Mouse (Mus musculus): Measurements from ENCODE around the gene Fosl1. TPM values are rescaled to one million over a fixed set of nuclear protein-coding genes. Genes with fewer than 3 reads are reported as not detected.

Fosl1 gene
- total RNA-seq (2023) = 73.4 and 88.0 TPM in 2 replicates

GRCm38 (mm10) chr19:5447515-5448353 lies at the start of gene Fosl1:
Gene Fosl1 (plus strand): TSS chr19:5447547.

GRCm38 (mm10) chr19:5402293-5402692 lies 45.1 kb upstream of the Fosl1 start, which contains the start of gene Tsga10ip:
Gene Tsga10ip (minus strand): TSS chr19:5402526.

GRCm38 (mm10) chr19:5424782-5425741 lies 22.3 kb upstream of the Fosl1 start, which contains the start of the genes Drap1 and AI837181:
Gene Drap1 (minus strand): TSS chr19:5424979.
Gene AI837181 (plus strand): TSS chr19:5425144.

GRCm38 (mm10) chr19:5457746-5458442 lies 10.5 kb downstream of the Fosl1 start, which contains the start of gene Ccdc85b:
Gene Ccdc85b (minus strand): TSS chr19:5457894.

DNA sequence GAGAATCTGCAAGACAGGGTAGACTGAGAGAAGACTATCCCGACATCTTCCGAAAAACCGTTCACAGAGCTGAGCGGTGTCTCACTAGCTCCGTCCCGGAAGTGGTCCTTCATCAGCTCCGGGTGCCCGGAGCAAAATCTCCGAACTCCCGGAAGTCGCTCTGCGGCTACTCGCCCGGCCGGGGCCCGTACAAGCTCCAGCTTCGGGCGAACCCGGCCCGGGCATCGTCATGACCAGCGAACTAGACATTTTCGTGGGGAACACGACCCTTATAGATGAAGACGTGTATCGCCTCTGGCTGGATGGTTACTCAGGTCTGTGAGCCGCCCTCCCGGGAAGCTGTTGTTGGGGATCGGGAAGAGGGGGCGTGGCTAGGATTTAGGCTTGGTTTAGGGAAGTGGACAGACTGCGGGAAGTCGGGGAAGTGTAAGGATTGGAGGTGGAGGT lies 13.1 kb downstream of the Fosl1 start, which contains the start of gene Fibp:
TSS of gene Fibp (plus strand) at position 151 of the 447 bp plus-strand sequence.

GRCm38 (mm10) chr19:5468374-5468773 lies 21.0 kb downstream of the Fosl1 start, which contains the start of gene Ctsw:
Gene Ctsw (minus strand): TSS chr19:5468507.

DNA sequence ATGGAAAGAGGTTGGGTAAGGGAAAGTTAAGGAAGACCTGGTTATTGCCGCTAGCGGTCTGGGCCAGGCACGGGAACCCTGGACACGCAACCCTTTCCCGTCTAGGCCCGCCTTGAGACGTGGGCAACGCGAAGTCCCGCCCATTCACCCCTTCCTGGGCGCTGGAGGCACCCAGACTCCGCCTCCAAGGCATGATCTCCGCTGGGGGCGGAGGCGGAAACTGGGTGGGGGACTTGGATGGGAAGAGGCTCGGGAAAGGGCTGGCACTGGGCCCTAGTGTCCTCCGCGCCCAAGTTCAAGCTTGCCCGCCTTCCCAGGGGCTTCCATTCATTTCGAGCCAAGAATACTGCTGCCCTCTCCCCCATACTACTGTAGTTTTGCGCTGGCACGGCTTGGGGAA lies 26.4 kb downstream of the Fosl1 start, which contains the start of gene Efemp2:
TSS of gene Efemp2 (plus strand) at position 235 of the 400 bp plus-strand sequence.

DNA sequence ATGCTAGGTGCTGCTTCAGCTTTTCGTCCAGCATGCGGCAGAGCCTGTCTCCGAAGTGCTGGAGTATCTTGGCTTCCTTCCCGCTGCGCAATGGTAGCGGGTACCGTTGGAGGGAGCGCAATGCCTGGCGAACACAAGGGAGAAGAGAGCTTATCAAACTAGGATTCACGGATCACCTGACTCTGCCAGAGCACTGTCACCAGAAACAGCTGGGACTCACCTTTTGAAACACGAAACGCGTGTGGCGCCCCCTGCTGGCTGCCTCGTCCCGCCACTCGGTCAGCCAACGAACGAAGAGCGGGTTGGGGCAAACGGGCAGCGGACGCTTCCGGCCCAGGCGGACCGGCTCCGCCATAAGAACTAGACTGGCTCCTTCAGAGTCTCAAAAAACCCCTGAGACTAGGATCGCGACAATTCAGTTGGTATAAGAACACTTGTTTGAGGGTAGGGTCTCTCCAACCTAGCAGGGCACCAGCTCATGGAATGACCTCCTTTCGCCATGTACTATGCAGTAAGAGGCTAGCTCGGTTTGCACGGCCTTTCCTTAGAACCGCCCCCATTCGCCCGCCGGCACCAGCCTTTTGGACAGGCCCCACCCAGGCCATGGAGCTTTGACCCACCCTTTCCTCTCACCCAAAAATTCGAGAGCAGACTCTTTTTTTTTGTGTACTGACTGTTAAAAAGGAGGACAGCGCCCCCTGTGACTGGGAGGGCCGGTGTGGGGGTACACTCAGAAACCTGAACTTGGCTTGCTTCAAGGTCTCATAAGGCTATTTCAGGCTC lies 40.6 kb downstream of the Fosl1 start, which contains the start of gene Mus81:
TSS of gene Mus81 (minus strand) at position 635 of the 783 bp plus-strand sequence.

GRCm38 (mm10) chr19:5490313-5490897 lies 43.1 kb downstream of the Fosl1 start, which contains the start of gene Cfl1:
Gene Cfl1 (plus strand): TSS chr19:5490455.

GRCm38 (mm10) chr19:5503687-5504086 lies 56.3 kb downstream of the Fosl1 start, which contains the start of gene 1700020D05Rik:
Gene 1700020D05Rik (minus strand): TSS chr19:5503787.

Other genes starting within 250 kb of the Fosl1 start
- gene Pacs1, start 174.4 kb upstream of the Fosl1 start, total RNA-seq (2023) = 101 and 135 TPM in 2 replicates
- gene Sf3b2, start 152.1 kb upstream of the Fosl1 start, total RNA-seq (2023) = 206 and 260 TPM in 2 replicates
- not detected in 2 replicates for gene Gal3st3, start 149.2 kb upstream of the Fosl1 start, total RNA-seq (2023)
- not detected in 2 replicates for gene Catsper1, start 111.8 kb upstream of the Fosl1 start, total RNA-seq (2023)
- gene Cst6, start 98.0 kb upstream of the Fosl1 start, total RNA-seq (2023) = not detected in 2 replicates
- gene Eif1ad, start 80.8 kb upstream of the Fosl1 start, total RNA-seq (2023) = 25.6 and 30.1 TPM in 2 replicates
- 53.8 TPM in 2 replicates for gene Banf1, start 80.4 kb upstream of the Fosl1 start, total RNA-seq (2023)
- gene Sart1, start 58.8 kb upstream of the Fosl1 start, total RNA-seq (2023) = 131 and 134 TPM in 2 replicates
- gene Tsga10ip, start 45.0 kb upstream of the Fosl1 start, total RNA-seq (2023) = 0.95 TPM in 1 of 2 replicates, not detected in the other
- gene Drap1, start 22.6 kb upstream of the Fosl1 start, total RNA-seq (2023) = 102 and 116 TPM in 2 replicates
- gene AI837181, start 22.4 kb upstream of the Fosl1 start, total RNA-seq (2023) = 30.0 and 39.2 TPM in 2 replicates
- 0.98 and 1.6 TPM in 2 replicates for gene Ccdc85b, start 10.3 kb downstream of the Fosl1 start, total RNA-seq (2023)
- 48.7 and 54.0 TPM in 2 replicates for gene Fibp, start 13.1 kb downstream of the Fosl1 start, total RNA-seq (2023)
- 0.51 TPM in 1 of 2 replicates, not detected in the other for gene Ctsw, start 21.0 kb downstream of the Fosl1 start, total RNA-seq (2023)
- gene Efemp2, start 26.4 kb downstream of the Fosl1 start, total RNA-seq (2023) = 0.79 TPM in 1 of 2 replicates, not detected in the other
- gene Mus81, start 40.9 kb downstream of the Fosl1 start, total RNA-seq (2023) = 11.7 and 16.5 TPM in 2 replicates
- 1,517 and 1,622 TPM in 2 replicates for gene Cfl1, start 42.9 kb downstream of the Fosl1 start, total RNA-seq (2023)
- not detected in 2 replicates for gene 1700020D05Rik, start 56.2 kb downstream of the Fosl1 start, total RNA-seq (2023)
- 1.5 and 2.2 TPM in 2 replicates for gene Snx32, start 63.0 kb downstream of the Fosl1 start, total RNA-seq (2023)
- 0.16 TPM in 1 of 2 replicates, not detected in the other for gene Ovol1, start 113.1 kb downstream of the Fosl1 start, total RNA-seq (2023)
- 59.9 and 83.2 TPM in 2 replicates for gene Ap5b1, start 120.5 kb downstream of the Fosl1 start, total RNA-seq (2023)
- 134 and 135 TPM in 2 replicates for gene Rnaseh2c, start 154.3 kb downstream of the Fosl1 start, total RNA-seq (2023)
- gene Kat5, start 162.7 kb downstream of the Fosl1 start, total RNA-seq (2023) = 84.1 and 85.2 TPM in 2 replicates
- gene Rela, start 189.9 kb downstream of the Fosl1 start, total RNA-seq (2023) = 91.9 and 100 TPM in 2 replicates
- 199 and 219 TPM in 2 replicates for gene Sipa1, start 216.2 kb downstream of the Fosl1 start, total RNA-seq (2023)
- 78.5 and 101 TPM in 2 replicates for gene Map3k11, start 241.2 kb downstream of the Fosl1 start, total RNA-seq (2023)
- gene Pcnx3, start 241.4 kb downstream of the Fosl1 start, total RNA-seq (2023) = 60.5 and 93.2 TPM in 2 replicates

Measured in neutrophil, adult 65 days (primary cell).